Mouse (Mus musculus): ENCODE results near the gene Zan.

Gene Zan

DNA sequence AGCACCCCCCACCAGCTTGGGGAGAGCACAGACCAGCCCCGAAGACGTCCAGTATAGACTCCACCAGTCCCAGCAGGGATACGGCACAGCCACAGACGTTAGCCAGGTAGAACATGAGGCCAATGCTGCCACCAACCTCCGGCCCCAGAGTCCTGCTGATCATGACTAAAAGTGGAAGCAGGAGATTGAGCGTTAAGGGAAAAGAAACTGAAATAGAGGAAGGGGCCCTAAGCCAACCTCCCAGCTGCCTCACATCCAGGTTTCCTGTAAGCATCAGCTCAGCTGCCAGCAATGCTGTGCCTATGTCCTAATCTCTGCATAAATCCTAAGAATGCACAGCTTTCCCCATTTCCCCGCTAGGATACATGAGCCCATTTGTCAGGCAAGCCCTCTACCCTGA lies 146.0 kb downstream of the Zan start:
- DNase-seq (ENCODE audit: low spot score in 2 of 2) = no peak
